Mouse (Mus musculus) MEL-GATA-1-ER (cell line): Measurements from ENCODE around the gene Ngdn.

Source experiments
- DNase-seq: peaks from one replicate; pipeline ENCODE4 v3.0.0-alpha.2; 2012; ENCODE audit warnings: low read depth; ENCODE audit errors: extremely low read depth

Ngdn gene

GRCm38 (mm10) chr14:55028333-55028835, 13.1 kb downstream of the Ngdn start:
- no peak for DNase-seq

- DNase-seq, result no peak
These were observed 13.9 kb downstream of the Ngdn start for GRCm38 (mm10) chr14:55029034-55029698.

GRCm38 (mm10) chr14:55032695-55033225, 17.5 kb downstream of the Ngdn start:
- no peak for DNase-seq

GRCm38 (mm10) chr14:55043694-55044093, 28.4 kb downstream of the Ngdn start:
- DNase-seq, result peak; percentile 23

- no peak for DNase-seq
These were observed 32.8 kb downstream of the Ngdn start for GRCm38 (mm10) chr14:55047971-55048531.

GRCm38 (mm10) chr14:55052496-55052895, 37.2 kb downstream of the Ngdn start:
- no peak for DNase-seq

- DNase-seq, result no peak
These were observed 37.8 kb downstream of the Ngdn start for GRCm38 (mm10) chr14:55053050-55053449.

GRCm38 (mm10) chr14:55053708-55054190, 38.5 kb downstream of the Ngdn start:
- no peak for DNase-seq

GRCm38 (mm10) chr14:55054191-55054749, 39.0 kb downstream of the Ngdn start:
- no peak for DNase-seq

GRCm38 (mm10) chr14:55055167-55055834, 40.0 kb downstream of the Ngdn start:
- no peak for DNase-seq

GRCm38 (mm10) chr14:55059009-55059408, 43.8 kb downstream of the Ngdn start:
- no peak for DNase-seq

- DNase-seq, result no peak
These were observed 44.7 kb downstream of the Ngdn start for GRCm38 (mm10) chr14:55059931-55060330.

- DNase-seq, result no peak
These were observed 46.6 kb downstream of the Ngdn start for GRCm38 (mm10) chr14:55061845-55062244.

- DNase-seq, result peak; percentile 72
These were observed 47.4 kb downstream of the Ngdn start for GRCm38 (mm10) chr14:55062626-55063025.

GRCm38 (mm10) chr14:55063117-55063516, 47.9 kb downstream of the Ngdn start:
- no peak for DNase-seq

GRCm38 (mm10) chr14:55063581-55064381, 48.5 kb downstream of the Ngdn start:
- no peak for DNase-seq

GRCm38 (mm10) chr14:55064481-55065370, 49.5 kb downstream of the Ngdn start:
- DNase-seq, result no peak

GRCm38 (mm10) chr14:55065391-55065790, 50.1 kb downstream of the Ngdn start:
- DNase-seq, result no peak

GRCm38 (mm10) chr14:55066042-55066441, 50.8 kb downstream of the Ngdn start:
- no peak for DNase-seq

GRCm38 (mm10) chr14:55071756-55072155, 56.5 kb downstream of the Ngdn start:
- DNase-seq, result no peak
